Mouse (Mus musculus) bone marrow macrophage, adult 2 months (primary cell): ENCODE measurements around the gene Pygo2. TPM values are rescaled to one million over a fixed set of nuclear protein-coding genes. Genes with fewer than 3 reads are reported as not detected.

Experiments
- H3K27ac ChIP-seq: 2 replicates; pipeline ENCODE4 v1.5.1; 2012; ENCODE audit warnings: low read depth, low read length; ENCODE audit not compliant: insufficient read depth
- H3K4me1 ChIP-seq: 2 replicates; pipeline ENCODE4 v1.6.1; 2012; ENCODE audit warnings: low read length; ENCODE audit not compliant: control insufficient read depth, insufficient read depth
- H3K4me3 ChIP-seq: 2 replicates; pipeline ENCODE4 v1.5.1; 2012; ENCODE audit warnings: mild to moderate bottlenecking, low read length, moderate library complexity; ENCODE audit not compliant: insufficient read depth
- CTCF ChIP-seq: IDR thresholded peaks from 2 replicates; pipeline ENCODE4 v1.5.1; 2012; ENCODE audit warnings: low read depth, mild to moderate bottlenecking, low read length, moderate library complexity
- POLR2A ChIP-seq: IDR thresholded peaks from 2 replicates; pipeline ENCODE4 v1.6.1; 2012; ENCODE audit warnings: mild to moderate bottlenecking, low read depth, low read length, borderline replicate concordance
- polyA plus RNA-seq: library from polyadenylated mRNA; stranded (reverse); fragments of >200 nt; gene quantifications from 2 replicates; pipeline ENCODE4 v1.2.4, GENCODE M21; 2012; ENCODE audit not compliant: missing spikeins, insufficient read depth, insufficient read length

Pygo2 gene
- polyA plus RNA-seq, 1 experiment, result 25.3 TPM

DNA sequence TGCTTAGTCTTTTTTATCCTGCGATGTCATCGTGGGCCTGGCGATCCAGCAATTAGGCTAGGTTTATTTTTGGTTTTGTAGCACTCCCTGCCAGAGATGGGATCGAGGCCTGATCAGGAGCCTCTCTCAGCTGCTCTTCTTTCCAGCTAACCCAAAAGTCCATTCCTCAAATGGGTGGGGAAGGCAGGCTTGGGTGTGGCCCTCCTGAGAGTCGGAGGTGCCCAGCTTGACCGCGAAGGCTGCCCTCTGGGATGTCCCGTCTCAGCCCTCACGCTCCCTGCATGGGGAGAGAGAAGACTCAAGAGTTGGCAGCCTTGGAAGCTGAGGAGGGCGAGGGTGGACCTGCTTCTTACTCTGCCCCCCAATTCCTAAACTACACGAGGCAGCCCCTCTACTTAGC lies 4.5 kb downstream of the Pygo2 start:
- TF ChIP-seq POLR2A, result no peak
- TF ChIP-seq CTCF, result no peak
- peaks cover 31% of the 10 kb centered on the region for H3K4me1 ChIP-seq
- H3K4me3 ChIP-seq, result no peak overlapping the region
- H3K27ac ChIP-seq, result no peak overlapping the region

DNA sequence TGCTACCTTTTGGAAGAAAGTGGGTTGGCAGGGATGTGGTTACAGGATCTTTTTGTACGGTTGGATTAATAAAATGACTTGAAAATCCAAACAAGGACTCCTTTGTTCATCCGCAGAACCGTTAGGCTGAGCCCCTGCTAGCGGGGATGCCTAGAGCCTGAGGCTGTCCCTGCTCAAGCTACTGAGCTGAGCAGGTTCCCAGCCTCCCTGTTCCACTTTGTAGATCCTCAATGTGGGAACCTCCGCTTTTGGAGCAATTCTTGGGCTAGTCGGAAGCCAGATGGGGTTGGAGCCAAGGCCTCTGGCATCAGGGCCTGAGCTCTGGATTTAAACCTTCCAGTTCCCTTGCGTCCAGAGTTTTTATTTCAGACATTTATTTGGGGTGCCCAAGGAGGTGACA lies 5.0 kb downstream of the Pygo2 start:
- peaks cover 31% of the 10 kb centered on the region for H3K4me1 ChIP-seq
- no peak overlapping the region for H3K27ac ChIP-seq

DNA sequence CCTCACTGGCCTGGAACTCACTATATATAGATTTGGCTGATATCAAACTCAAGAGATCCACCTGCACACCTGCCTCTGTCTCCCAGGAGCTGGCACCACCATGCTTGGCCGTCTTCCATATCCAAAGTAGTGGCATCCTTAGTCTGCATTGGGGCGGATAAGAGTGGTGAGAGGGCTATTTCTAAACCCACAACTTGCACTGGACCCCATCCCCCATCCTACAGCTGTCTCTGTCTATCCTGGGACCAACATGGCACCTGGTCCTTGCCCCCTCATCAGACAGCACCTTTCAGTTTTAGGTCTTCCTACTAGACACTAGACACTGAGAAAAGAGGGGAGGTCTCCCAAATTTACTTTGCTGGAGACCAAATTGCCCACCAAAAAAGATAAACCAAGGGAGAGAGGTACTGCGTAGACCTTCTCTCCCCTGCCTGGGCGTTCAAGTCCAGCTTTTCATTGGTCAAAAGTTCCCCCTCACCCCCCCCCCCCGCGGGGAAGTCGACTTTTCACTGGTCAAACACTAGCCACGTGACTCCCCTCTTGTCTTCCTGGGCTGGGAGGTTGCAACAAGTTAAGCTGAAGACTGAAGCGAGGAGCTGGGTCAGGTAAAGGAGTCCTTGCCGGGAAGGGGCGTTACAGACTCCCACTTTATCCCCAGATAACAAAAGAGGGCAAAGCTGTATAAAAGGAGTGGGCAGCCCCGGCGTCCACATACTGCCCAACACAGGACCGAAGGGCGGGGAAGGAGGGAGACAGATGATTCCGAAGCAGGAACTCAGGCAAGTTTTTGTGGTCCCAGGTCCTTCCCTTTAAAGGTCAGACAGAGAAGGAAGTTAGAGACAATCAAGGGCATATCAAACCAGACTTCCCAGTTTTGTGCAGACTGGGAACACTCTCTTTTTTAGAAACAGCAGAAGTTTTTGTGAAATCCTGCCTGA lies 6.4 kb downstream of the Pygo2 start, which contains the start of gene Pbxip1:
Gene Pbxip1, plus strand, starts transcription at position 531 of the 938 bp plus-strand sequence.
- Histone ChIP-seq H3K27ac (peak within 1 kb of the TSS; percentile 58), H3K4me3 (peak within 1 kb of the TSS; percentile 54), H3K4me1 (peaks cover 25% of the 10 kb centered on the region)
- TF ChIP-seq CTCF (no peak), POLR2A (no peak)

More for the DNA sequence above, 5.0 kb downstream of the Pygo2 start:
- H3K4me3 ChIP-seq, result no peak overlapping the region
- no peak for TF ChIP-seq POLR2A
- TF ChIP-seq CTCF, result no peak

DNA sequence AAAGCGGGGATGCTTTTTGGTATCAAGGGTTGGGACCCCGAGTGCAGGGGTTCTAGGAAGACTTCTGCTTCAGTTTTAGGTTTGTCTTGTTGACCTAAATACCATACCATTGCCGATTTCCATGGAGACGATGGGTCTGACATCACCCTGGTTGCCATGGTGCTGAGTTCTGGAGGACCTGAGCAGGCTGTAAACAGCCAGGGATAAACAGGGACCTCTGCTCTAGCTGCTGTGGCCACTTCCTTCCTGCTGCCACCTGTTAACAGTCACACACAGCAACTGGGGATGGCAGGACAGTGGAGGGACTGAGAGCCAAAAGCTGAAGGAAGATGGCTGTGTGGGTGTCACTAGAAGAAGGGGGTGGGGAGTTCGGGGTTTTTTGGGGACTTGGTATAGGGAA lies 7.3 kb downstream of the Pygo2 start:
- Histone ChIP-seq H3K4me1 (peaks cover 25% of the 10 kb centered on the region), H3K27ac (peak overlapping the region; percentile 58), H3K4me3 (peak overlapping the region; percentile 54)
- 0 out of 2 replicates have a peak, but pooled peaks have one; percentile 18 for TF ChIP-seq CTCF
- no peak for TF ChIP-seq POLR2A

DNA sequence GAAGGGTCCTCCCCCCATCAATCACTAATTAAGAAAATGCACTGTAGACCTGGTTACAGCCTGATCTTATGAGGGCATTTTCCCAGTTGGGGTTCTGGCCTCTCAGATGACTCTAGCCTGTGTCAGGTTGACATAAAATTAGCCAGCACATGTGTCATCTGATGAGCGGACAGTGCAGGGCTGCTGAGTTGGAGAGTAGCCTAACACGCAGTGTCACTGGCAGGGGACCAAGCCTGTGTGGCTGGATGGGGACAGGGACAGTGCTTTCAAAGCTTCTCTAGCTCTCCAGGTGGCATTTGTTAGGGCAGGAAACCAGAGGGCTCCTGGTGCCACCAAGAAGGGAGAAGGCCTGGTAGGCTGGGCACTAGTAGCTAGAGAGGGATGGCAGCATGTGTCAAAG lies 10.7 kb downstream of the Pygo2 start:
- no peak overlapping the region for H3K27ac ChIP-seq
- H3K4me3 ChIP-seq, result no peak overlapping the region
- H3K4me1 ChIP-seq, result peaks cover 25% of the 10 kb centered on the region
- TF ChIP-seq POLR2A, result no peak
- TF ChIP-seq CTCF, result no peak

DNA sequence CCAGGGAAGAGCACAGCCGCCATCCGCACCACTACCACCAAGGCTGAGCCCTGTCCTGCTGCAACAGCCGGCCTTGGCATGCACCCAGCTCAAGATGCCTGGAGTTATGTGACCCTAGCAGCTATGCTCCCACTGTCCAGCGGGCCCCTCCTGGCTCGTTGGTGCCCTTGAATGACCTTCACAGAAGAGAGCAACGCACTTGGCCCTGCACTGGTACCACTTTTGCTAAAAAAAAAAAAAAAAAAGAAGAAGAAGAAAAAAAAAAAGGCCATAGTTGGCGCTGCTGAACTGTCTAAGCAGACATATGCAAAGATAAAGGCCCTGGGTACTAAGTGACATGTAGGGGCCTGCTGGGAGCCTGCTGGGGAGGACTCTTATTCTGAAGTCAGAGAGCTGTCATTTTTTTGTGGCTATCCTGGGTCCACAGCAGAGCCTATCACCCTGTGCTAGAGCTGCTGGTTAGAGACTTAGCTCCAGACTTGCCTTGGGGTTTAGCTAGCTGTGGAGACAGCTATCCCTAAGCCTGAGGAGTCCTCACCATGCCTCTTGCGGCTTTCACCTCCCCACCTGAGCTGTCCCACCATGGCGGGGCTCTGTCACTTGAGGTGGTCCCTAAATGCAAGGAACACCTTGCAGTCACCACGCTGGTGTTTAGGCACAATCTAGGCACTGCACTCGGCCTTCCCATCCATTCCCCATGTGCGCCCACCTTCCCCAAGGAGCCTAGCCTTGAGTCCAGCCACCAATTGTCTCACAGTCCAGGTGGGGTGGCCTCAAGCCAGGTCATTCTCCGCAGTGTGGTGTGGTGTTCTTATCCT lies 18.9 kb downstream of the Pygo2 start:
- peaks cover 5% of the 10 kb centered on the region; the same call in 1 of the 2 replicates for H3K4me1 ChIP-seq
- no peak overlapping the region for H3K4me3 ChIP-seq
- H3K27ac ChIP-seq, result no peak overlapping the region
- no peak for TF ChIP-seq CTCF
- TF ChIP-seq POLR2A, result no peak

DNA sequence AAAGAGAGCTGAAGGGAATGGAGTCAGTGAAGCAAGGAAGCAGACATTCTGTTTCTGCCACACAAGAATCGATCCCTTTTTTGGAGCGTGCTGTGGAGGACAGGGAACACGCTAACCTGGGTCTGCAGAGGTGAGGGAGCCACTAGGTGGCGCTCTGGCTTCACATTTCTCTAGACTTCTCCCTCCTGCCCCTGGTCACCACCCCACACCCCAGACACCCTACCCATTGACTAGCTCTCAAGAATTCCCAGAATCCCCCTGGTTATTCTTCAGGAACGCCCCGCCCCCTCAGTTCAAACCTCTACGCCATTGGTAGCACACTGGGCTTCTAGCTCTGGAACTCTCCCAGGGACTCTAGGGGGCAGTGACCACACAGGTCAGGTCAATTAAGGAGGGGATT lies 19.5 kb downstream of the Pygo2 start:
- no peak for TF ChIP-seq POLR2A
- peak; percentile 91 for TF ChIP-seq CTCF
- Histone ChIP-seq H3K4me3 (no peak overlapping the region), H3K4me1 (peaks cover 5% of the 10 kb centered on the region; the same call in 1 of the 2 replicates), H3K27ac (no peak overlapping the region)

DNA sequence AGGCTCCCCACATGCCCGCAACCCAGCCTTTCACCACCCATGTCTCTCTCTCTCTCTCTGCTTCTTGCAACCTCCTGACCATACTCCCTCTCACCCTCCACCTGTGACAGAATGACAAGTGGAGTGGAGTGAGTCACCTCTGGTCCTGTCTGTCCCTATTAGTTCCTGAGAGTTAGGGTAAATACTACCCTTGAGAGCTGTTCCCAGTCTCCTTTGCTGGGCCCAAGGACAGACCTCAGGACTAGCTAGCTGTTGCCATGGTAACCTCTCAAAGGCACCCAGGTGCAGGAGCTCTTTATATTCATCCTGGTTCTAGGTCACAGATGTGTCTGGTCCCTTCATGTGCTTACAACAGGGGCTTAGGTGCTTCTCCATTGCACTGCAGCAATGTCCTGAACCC lies 21.9 kb downstream of the Pygo2 start:
- H3K4me3 ChIP-seq, result no peak overlapping the region
- H3K4me1 ChIP-seq, result peaks cover 7% of the 10 kb centered on the region
- H3K27ac ChIP-seq, result no peak overlapping the region
- TF ChIP-seq POLR2A, result no peak
- TF ChIP-seq CTCF, result no peak

DNA sequence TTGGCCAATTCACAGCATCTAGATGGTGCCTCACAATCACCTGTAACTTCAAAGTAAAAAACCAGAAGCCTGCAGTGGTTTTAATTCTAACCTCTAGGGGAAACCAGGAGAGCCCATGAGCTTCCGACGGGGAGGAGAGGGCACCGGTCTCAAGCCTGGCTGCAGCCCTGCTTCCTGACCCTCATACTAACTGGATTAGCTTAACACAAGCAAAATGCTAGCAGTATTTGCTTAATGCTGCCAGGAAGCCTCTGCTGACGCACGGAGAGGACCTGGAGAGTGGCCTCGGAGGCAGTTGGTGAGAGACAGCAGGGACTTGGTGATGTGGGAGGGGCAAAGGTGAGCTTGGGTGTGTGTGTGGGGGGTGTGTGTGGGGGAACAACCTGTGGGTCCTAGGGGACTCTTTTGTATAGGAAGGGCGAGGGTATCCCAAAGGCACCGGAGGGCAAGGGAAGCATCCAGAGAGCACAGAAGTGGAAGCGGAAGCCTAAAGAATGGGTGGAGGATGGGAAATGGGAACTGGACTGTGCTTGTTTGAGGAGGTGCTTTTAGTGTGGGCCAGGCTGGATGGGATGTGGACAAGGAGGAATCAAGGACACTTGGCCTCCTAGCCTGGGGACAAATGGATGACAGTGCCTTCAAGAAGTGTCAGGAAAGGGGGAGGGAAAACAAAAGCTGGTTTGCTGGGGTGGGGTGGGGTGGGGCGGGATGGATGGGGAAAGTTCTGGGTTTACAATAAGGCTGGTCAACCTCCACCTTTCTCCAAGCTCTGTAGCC lies 24.6 kb downstream of the Pygo2 start, which contains the start of gene Pmvk:
Gene Pmvk, plus strand, starts transcription at position 141 of the 777 bp plus-strand sequence.
- Histone ChIP-seq H3K4me1 (peaks cover 16% of the 10 kb centered on the region), H3K4me3 (no peak within 1 kb of the TSS), H3K27ac (no peak within 1 kb of the TSS)
- TF ChIP-seq POLR2A, result no peak
- no peak for TF ChIP-seq CTCF
